Mouse (Mus musculus): ENCODE measurements around the gene Gm28036. TPM values are rescaled to one million over a fixed set of nuclear protein-coding genes. Genes with fewer than 3 reads are reported as not detected.

The Gm28036 gene
- total RNA-seq, 2 experiments from 2014 or later: 2.5 to 11.3 TPM

Other genes starting within 250 kb of the Gm28036 start
- 1.7 and 7.6 TPM in 2 replicates for gene Uqcc1, start 196.8 kb downstream of the Gm28036 start, total RNA-seq (2015; ENCODE audit: low replicate concordance)
- 2.3 and 2.6 TPM in 2 replicates for gene Uqcc1, start 196.8 kb downstream of the Gm28036 start, total RNA-seq (2017; ENCODE audit: low replicate concordance)
- gene Gm15557, start 186.4 kb downstream of the Gm28036 start, total RNA-seq (2015; ENCODE audit: low replicate concordance): not detected in 2 replicates
- gene Gm15557, start 186.4 kb downstream of the Gm28036 start, total RNA-seq (2017; ENCODE audit: low replicate concordance): not detected in 2 replicates
- not detected in 2 replicates for gene Gdf5, start 181.7 kb downstream of the Gm28036 start, total RNA-seq (2015; ENCODE audit: low replicate concordance)
- gene Gdf5, start 181.7 kb downstream of the Gm28036 start, total RNA-seq (2017; ENCODE audit: low replicate concordance): not detected in 2 replicates
- 4.2 and 32.4 TPM in 2 replicates for gene Cep250, start 170.6 kb downstream of the Gm28036 start, total RNA-seq (2015; ENCODE audit: low replicate concordance)
- gene Cep250, start 170.6 kb downstream of the Gm28036 start, total RNA-seq (2017; ENCODE audit: low replicate concordance): 18.5 and 19.2 TPM in 2 replicates
- gene 6430550D23Rik, start 119.1 kb downstream of the Gm28036 start, total RNA-seq (2015; ENCODE audit: low replicate concordance): not detected in 2 replicates
- 0.26 TPM in 1 of 2 replicates, not detected in the other for gene 6430550D23Rik, start 119.1 kb downstream of the Gm28036 start, total RNA-seq (2017; ENCODE audit: low replicate concordance)
- gene Ergic3, start 119.0 kb downstream of the Gm28036 start, total RNA-seq (2015; ENCODE audit: low replicate concordance): 59.5 and 136 TPM in 2 replicates
- 18.6 and 22.6 TPM in 2 replicates for gene Ergic3, start 119.0 kb downstream of the Gm28036 start, total RNA-seq (2017; ENCODE audit: low replicate concordance)
- gene Fer1l4, start 74.1 kb downstream of the Gm28036 start, total RNA-seq (2015; ENCODE audit: low replicate concordance): not detected in 2 replicates
- gene Fer1l4, start 74.1 kb downstream of the Gm28036 start, total RNA-seq (2017; ENCODE audit: low replicate concordance): not detected in 2 replicates
- not detected in 2 replicates for gene Spag4, start 61.9 kb downstream of the Gm28036 start, total RNA-seq (2015; ENCODE audit: low replicate concordance)
- gene Spag4, start 61.9 kb downstream of the Gm28036 start, total RNA-seq (2017; ENCODE audit: low replicate concordance): not detected in 2 replicates
- 46.5 and 58.7 TPM in 2 replicates for gene Cpne1, start 15.1 kb downstream of the Gm28036 start, total RNA-seq (2015; ENCODE audit: low replicate concordance)
- gene Cpne1, start 15.1 kb downstream of the Gm28036 start, total RNA-seq (2017; ENCODE audit: low replicate concordance): 14.9 and 26.0 TPM in 2 replicates
- 39.4 and 47.6 TPM in 2 replicates for gene Rbm12, start 15.1 kb downstream of the Gm28036 start, total RNA-seq (2015; ENCODE audit: low replicate concordance)
- 12.3 and 18.4 TPM in 2 replicates for gene Rbm12, start 15.1 kb downstream of the Gm28036 start, total RNA-seq (2017; ENCODE audit: low replicate concordance)
- gene Romo1, start 16.9 kb upstream of the Gm28036 start, total RNA-seq (2015; ENCODE audit: low replicate concordance): 26.8 and 43.6 TPM in 2 replicates
- 4.2 and 16.4 TPM in 2 replicates for gene Romo1, start 16.9 kb upstream of the Gm28036 start, total RNA-seq (2017; ENCODE audit: low replicate concordance)
- 56.6 and 86.8 TPM in 2 replicates for gene Nfs1, start 17.1 kb upstream of the Gm28036 start, total RNA-seq (2015; ENCODE audit: low replicate concordance)
- 20.4 and 21.9 TPM in 2 replicates for gene Nfs1, start 17.1 kb upstream of the Gm28036 start, total RNA-seq (2017; ENCODE audit: low replicate concordance)
- gene Rbm39, start 53.1 kb upstream of the Gm28036 start, total RNA-seq (2015; ENCODE audit: low replicate concordance): 430 and 594 TPM in 2 replicates
- 425 and 602 TPM in 2 replicates for gene Rbm39, start 53.1 kb upstream of the Gm28036 start, total RNA-seq (2017; ENCODE audit: low replicate concordance)
- 1.8 and 15.1 TPM in 2 replicates for gene Phf20, start 69.4 kb upstream of the Gm28036 start, total RNA-seq (2015; ENCODE audit: low replicate concordance)
- gene Phf20, start 69.4 kb upstream of the Gm28036 start, total RNA-seq (2017; ENCODE audit: low replicate concordance): 14.6 and 15.4 TPM in 2 replicates
- 5.4 TPM in 1 of 2 replicates, not detected in the other for gene Cnbd2, start 185.2 kb upstream of the Gm28036 start, total RNA-seq (2015; ENCODE audit: low replicate concordance)
- 3.1 TPM in 1 of 2 replicates, not detected in the other for gene Cnbd2, start 185.2 kb upstream of the Gm28036 start, total RNA-seq (2017; ENCODE audit: low replicate concordance)
- 3.8 TPM in 1 of 2 replicates, not detected in the other for gene Scand1, start 185.6 kb upstream of the Gm28036 start, total RNA-seq (2015; ENCODE audit: low replicate concordance)
- 1.4 and 2.8 TPM in 2 replicates for gene Scand1, start 185.6 kb upstream of the Gm28036 start, total RNA-seq (2017; ENCODE audit: low replicate concordance)